Mouse (Mus musculus): ENCODE results near the gene Lrrn3. TPM values are rescaled to one million over a fixed set of nuclear protein-coding genes. Genes with fewer than 3 reads are reported as not detected.

Gene Lrrn3
- total RNA-seq, 2 experiments from 2014 or later, result 50.0 to 54.9 TPM

GRCm38 (mm10) chr12:41438446-41438845, 47.8 kb downstream of the Lrrn3 start:
- DNase-seq (ENCODE audit: low spot score in 2 of 2), result no peak
- intact Hi-C loops (cut with DNase I), result no loop called here

GRCm38 (mm10) chr12:41436206-41436985, 49.8 kb downstream of the Lrrn3 start:
- no peak for DNase-seq (ENCODE audit: low spot score in 2 of 2)
- intact Hi-C loops (cut with DNase I), result no loop called here

- intact Hi-C loops (cut with DNase I), result no loop called here
- no peak for DNase-seq (ENCODE audit: low spot score in 2 of 2)
These were observed 57.4 kb downstream of the Lrrn3 start for GRCm38 (mm10) chr12:41428806-41429205.

GRCm38 (mm10) chr12:41427464-41427863, 58.8 kb downstream of the Lrrn3 start:
- intact Hi-C loops (cut with DNase I), result no loop called here
- DNase-seq (ENCODE audit: low spot score in 2 of 2), result no peak

GRCm38 (mm10) chr12:41425101-41425679, 61.0 kb downstream of the Lrrn3 start:
- no peak for DNase-seq (ENCODE audit: low spot score in 2 of 2)
- intact Hi-C loops (cut with DNase I), result no loop called here

- DNase-seq (ENCODE audit: low spot score in 2 of 2), result no peak
- intact Hi-C loops (cut with DNase I), result no loop called here
These were observed 68.3 kb downstream of the Lrrn3 start for GRCm38 (mm10) chr12:41417961-41418360.

GRCm38 (mm10) chr12:41417099-41417498, 69.1 kb downstream of the Lrrn3 start:
- intact Hi-C loops (cut with DNase I), result no loop called here
- no peak for DNase-seq (ENCODE audit: low spot score in 2 of 2)

GRCm38 (mm10) chr12:41416635-41417034, 69.6 kb downstream of the Lrrn3 start:
- intact Hi-C loops (cut with DNase I), result no loop called here

GRCm38 (mm10) chr12:41409431-41409830, 76.8 kb downstream of the Lrrn3 start:
- no peak for DNase-seq (ENCODE audit: low spot score in 2 of 2)
- intact Hi-C loops (cut with DNase I), result no loop called here

More at GRCm38 (mm10) chr12:41416635-41417034, 69.6 kb downstream of the Lrrn3 start:
- no peak for DNase-seq (ENCODE audit: low spot score in 2 of 2)

GRCm38 (mm10) chr12:41401923-41402322, 84.3 kb downstream of the Lrrn3 start:
- no peak for DNase-seq (ENCODE audit: low spot score in 2 of 2)
- intact Hi-C loops (cut with DNase I), result no loop called here
